Mouse (Mus musculus) myocyte (in vitro differentiated cells): Measurements from ENCODE around the gene Car3.

Experiments
- CEBPB ChIP-seq: IDR thresholded peaks from 2 replicates; pipeline ENCODE4 v1.6.1; 2011; ENCODE audit warnings: mild to moderate bottlenecking, moderate library complexity; ENCODE audit not compliant: poor library complexity, insufficient read depth, severe bottlenecking
- E2F4 ChIP-seq: IDR thresholded peaks from one replicate; pipeline ENCODE4 v1.6.1; 2011; ENCODE audit warnings: mild to moderate bottlenecking, control low read depth, moderate library complexity; ENCODE audit not compliant: insufficient read depth
- MAX ChIP-seq: IDR thresholded peaks from one replicate; pipeline ENCODE4 v1.6.1; 2011; ENCODE audit warnings: low read depth, mild to moderate bottlenecking, control low read depth
- MYOD1 ChIP-seq, 3 experiments: IDR thresholded peaks; one replicate each; pipeline ENCODE4 v1.6.1; 2011; ENCODE audit warnings: control low read depth in 2 of 3, low read depth in 2 of 3, mild to moderate bottlenecking in 2 of 3, moderate library complexity in 1 of 3; ENCODE audit not compliant: insufficient read length in 2 of 3, control insufficient read depth in 1 of 3
- POLR2A ChIP-seq: IDR thresholded peaks from one replicate; pipeline ENCODE4 v1.6.1; 2011; ENCODE audit warnings: low read depth, mild to moderate bottlenecking, control low read depth, moderate library complexity; ENCODE audit not compliant: insufficient read length
- TCF12 ChIP-seq: IDR thresholded peaks from one replicate; pipeline ENCODE4 v1.6.1; 2011; ENCODE audit warnings: mild to moderate bottlenecking, control low read depth; ENCODE audit not compliant: poor library complexity, insufficient read depth, severe bottlenecking
- USF1 ChIP-seq: IDR thresholded peaks from one replicate; pipeline ENCODE4 v1.6.1; 2011; ENCODE audit warnings: low read depth, mild to moderate bottlenecking, control low read depth, moderate library complexity

DNA sequence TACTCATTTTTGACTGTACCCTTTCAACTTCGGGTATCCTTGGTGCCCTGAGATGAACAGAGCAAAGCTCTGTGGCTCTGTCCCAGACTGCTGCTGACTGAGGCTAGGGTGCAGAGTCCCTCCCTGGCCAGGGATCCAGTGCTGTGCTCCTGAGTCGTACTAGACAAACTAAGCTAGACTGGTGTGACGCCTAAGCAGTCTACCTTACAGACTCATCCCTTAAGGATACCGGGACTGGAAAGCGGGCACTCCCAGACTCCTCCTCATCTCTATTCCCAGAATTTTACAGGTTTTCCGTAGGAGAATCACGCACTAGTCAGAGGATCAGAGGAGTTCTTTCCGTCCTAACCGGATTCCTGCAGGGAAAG lies 674 bp upstream of the Car3 start:
- TF ChIP-seq E2F4: no peak
- no peak for TF ChIP-seq MAX
- TF ChIP-seq MYOD1 (IDR thresholded peaks at IDR 0.05; ENCODE audit: control insufficient read depth in 1 of 3, insufficient read length in 2 of 3, low read depth in 2 of 3): no peak
- TF ChIP-seq POLR2A: no peak
- no peak for TF ChIP-seq TCF12
- TF ChIP-seq CEBPB: no peak
- TF ChIP-seq USF1: no peak
